Mouse (Mus musculus) ES-Bruce4 (cell line): ENCODE results near the gene Ccdc58. TPM values are rescaled to one million over a fixed set of nuclear protein-coding genes. Genes with fewer than 3 reads are reported as not detected.

Experiments used
- H3K27ac ChIP-seq: 2 replicates; pipeline ENCODE4 v1.5.1; 2012; ENCODE audit warnings: low read length, inconsistent platforms; ENCODE audit not compliant: insufficient read depth
- H3K27me3 ChIP-seq: 2 replicates; pipeline ENCODE4 v1.6.1; 2012; ENCODE audit warnings: mild to moderate bottlenecking, low read length, inconsistent platforms; ENCODE audit not compliant: control insufficient read depth, poor library complexity, insufficient read depth, severe bottlenecking
- H3K36me3 ChIP-seq: 2 replicates; pipeline ENCODE4 v1.6.1; 2012; ENCODE audit warnings: inconsistent platforms, mild to moderate bottlenecking, low read length, moderate library complexity; ENCODE audit not compliant: control insufficient read depth, poor library complexity, insufficient read depth, severe bottlenecking
- H3K4me1 ChIP-seq: one replicate; pipeline ENCODE4 v1.8.1; 2011; ENCODE audit warnings: low read length; ENCODE audit not compliant: control insufficient read depth, insufficient read depth
- H3K4me3 ChIP-seq: 2 replicates; pipeline ENCODE4 v1.5.1; 2011; ENCODE audit warnings: low read depth, mild to moderate bottlenecking, low read length
- H3K9ac ChIP-seq: 2 replicates; pipeline ENCODE4 v1.6.1; 2012; ENCODE audit warnings: low read depth, mild to moderate bottlenecking, inconsistent platforms; ENCODE audit not compliant: poor library complexity, severe bottlenecking
- H3K9me3 ChIP-seq: replicated peaks from 2 replicates; pipeline ENCODE4 v1.6.1; 2012; ENCODE audit warnings: mild to moderate bottlenecking, low read length, inconsistent platforms; ENCODE audit not compliant: control insufficient read depth, poor library complexity, insufficient read depth, severe bottlenecking
- CTCF ChIP-seq: IDR thresholded peaks from one replicate; pipeline ENCODE4 v1.8.1; 2011; ENCODE audit warnings: low read depth, low read length
- EP300 ChIP-seq: IDR thresholded peaks from 2 replicates; pipeline ENCODE4 v1.6.1; 2011; ENCODE audit warnings: low read depth, low read length; ENCODE audit not compliant: insufficient read depth
- POLR2A ChIP-seq: IDR thresholded peaks from one replicate; pipeline ENCODE4 v1.8.1; 2011; ENCODE audit warnings: low read length; ENCODE audit not compliant: insufficient read depth
- polyA plus RNA-seq: library from polyadenylated mRNA; stranded (reverse); fragments of >200 nt; gene quantifications from 2 replicates; pipeline ENCODE4 v1.2.4, GENCODE M21; 2011; ENCODE audit warnings: low read depth; ENCODE audit not compliant: missing spikeins, insufficient read depth, insufficient read length

Ccdc58 gene
- polyA plus RNA-seq, 1 experiment = 279 TPM

DNA sequence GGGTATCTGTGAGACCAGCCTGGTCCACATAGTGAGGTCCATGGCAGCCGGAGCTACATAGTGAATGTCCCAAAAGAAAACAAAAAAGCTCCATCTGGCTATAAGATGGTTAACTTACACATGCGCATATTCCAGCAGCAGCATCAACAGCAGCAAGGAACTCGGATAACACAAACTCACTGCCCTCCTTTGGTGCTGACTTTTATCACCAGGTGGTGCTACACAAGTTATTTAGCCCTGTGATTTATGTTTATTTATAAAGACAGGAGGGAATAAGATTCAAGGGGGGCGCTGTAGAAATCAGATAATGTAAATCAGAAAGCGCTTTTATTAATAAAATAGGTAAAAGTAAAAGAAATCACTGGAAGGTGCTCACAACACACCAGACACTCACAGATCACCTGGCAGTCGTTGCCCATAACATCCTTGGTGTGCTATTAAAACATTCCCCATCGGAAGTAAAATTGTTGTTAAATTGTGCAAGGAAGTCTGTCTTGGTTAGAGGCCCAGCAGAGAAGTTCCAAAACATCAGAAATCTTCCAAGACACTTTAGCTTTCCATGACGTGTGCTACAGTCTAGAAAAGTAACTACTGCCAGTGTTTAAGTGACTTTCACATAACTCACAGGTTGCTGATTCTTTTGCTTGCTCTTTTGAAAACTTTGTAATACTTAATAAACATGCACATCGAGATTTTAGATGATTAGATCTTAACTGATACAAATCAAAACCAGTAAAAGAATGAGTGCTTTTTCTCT lies 1.5 kb upstream of the Ccdc58 start:
- peaks cover 3% of the 10 kb centered on the region for H3K4me1 ChIP-seq
- no peak for TF ChIP-seq CTCF
- no peak for TF ChIP-seq POLR2A
- no peak for TF ChIP-seq EP300
- peak overlapping the region; percentile 88 for H3K4me3 ChIP-seq
- H3K36me3 ChIP-seq = peaks cover 6% of the 10 kb centered on the region; the same call in 1 of the 2 replicates
- H3K27me3 ChIP-seq = no peaks in the 10 kb centered on the region
- H3K9me3 ChIP-seq = no peaks in the 10 kb centered on the region
- H3K27ac ChIP-seq = no peak overlapping the region
- peak overlapping the region; percentile 95 for H3K9ac ChIP-seq

DNA sequence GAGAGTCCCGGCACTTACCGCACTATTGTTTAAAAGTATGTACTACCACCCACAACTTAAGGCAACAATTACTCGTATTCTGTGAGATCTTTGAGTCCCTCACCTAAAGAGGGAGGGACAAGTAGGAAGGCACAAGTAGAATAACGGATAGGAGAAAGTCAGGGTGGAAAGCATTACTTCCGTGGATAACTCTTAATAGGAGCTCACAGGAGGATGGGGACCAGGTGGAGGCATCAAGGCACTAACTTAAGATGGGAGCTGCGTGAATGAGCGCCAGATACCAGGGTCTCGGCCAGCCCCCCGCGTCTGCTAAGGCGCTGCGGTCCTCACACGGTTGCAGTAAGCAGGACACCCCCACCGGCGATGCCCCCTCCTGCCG lies 425 bp upstream of the Ccdc58 start:
- Histone ChIP-seq H3K27me3 (no peaks in the 10 kb centered on the region), H3K4me1 (no peaks in the 10 kb centered on the region), H3K36me3 (peaks cover 9% of the 10 kb centered on the region), H3K9me3 (no peaks in the 10 kb centered on the region), H3K9ac (peak overlapping the region; percentile 95), H3K4me3 (peak overlapping the region; percentile 88), H3K27ac (peak overlapping the region; percentile 74)
- no peak for TF ChIP-seq EP300
- TF ChIP-seq POLR2A = no peak
- no peak for TF ChIP-seq CTCF

DNA sequence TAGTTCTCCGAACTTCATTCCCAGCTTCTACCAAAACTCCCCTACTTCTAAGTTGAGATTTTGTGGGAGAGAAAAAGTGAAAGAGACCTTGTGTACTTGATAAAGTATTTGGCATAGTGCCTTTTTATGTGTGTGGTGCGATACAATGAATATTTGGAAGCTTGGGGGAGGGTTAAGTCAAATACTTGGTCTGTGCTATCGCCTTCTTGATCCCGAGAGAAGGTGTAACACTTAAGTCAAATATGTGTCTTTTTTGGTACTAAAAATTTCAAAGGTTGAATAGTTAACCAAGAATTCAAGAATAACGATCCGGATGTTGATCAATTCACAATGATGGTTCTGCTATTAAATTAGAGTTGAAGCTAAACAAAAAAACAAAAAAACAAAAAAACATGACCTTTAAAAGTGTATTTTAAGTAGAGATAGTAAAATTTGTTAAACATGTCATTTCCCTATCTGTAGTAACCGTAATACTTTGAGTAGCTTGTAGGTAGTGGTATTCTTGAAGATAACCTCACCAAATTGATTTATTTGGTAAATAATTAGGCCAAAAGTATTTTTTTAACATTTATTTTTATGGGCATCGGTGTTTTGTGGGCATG lies 1.0 kb downstream of the Ccdc58 start:
- TF ChIP-seq EP300 = no peak
- no peak for TF ChIP-seq POLR2A
- no peak for TF ChIP-seq CTCF
- peak overlapping the region; percentile 97 for H3K27ac ChIP-seq

GRCm38 (mm10) chr16:36074772-36075171 lies 3.3 kb downstream of the Ccdc58 start:
- Histone ChIP-seq H3K27ac (no peak overlapping the region), H3K4me1 (no peaks in the 10 kb centered on the region), H3K9me3 (no peaks in the 10 kb centered on the region), H3K4me3 (no peak overlapping the region), H3K36me3 (peaks cover 11% of the 10 kb centered on the region), H3K9ac (no peak overlapping the region), H3K27me3 (no peaks in the 10 kb centered on the region)
- no peak for TF ChIP-seq EP300
- no peak for TF ChIP-seq CTCF
- TF ChIP-seq POLR2A = no peak

More for the DNA sequence above, 1.0 kb downstream of the Ccdc58 start:
- H3K27me3 ChIP-seq = no peaks in the 10 kb centered on the region
- no peaks in the 10 kb centered on the region for H3K9me3 ChIP-seq
- peaks cover 8% of the 10 kb centered on the region for H3K36me3 ChIP-seq
- peak overlapping the region; percentile 88 for H3K4me3 ChIP-seq
- no peaks in the 10 kb centered on the region for H3K4me1 ChIP-seq
- H3K9ac ChIP-seq = peak overlapping the region; percentile 95

GRCm38 (mm10) chr16:36079916-36080315 lies 8.4 kb downstream of the Ccdc58 start:
- no peaks in the 10 kb centered on the region for H3K4me1 ChIP-seq
- H3K4me3 ChIP-seq = no peak overlapping the region
- H3K36me3 ChIP-seq = peaks cover 28% of the 10 kb centered on the region
- H3K9ac ChIP-seq = no peak overlapping the region
- H3K9me3 ChIP-seq = no peaks in the 10 kb centered on the region
- H3K27me3 ChIP-seq = no peaks in the 10 kb centered on the region
- H3K27ac ChIP-seq = no peak overlapping the region
- no peak for TF ChIP-seq EP300
- no peak for TF ChIP-seq POLR2A
- no peak for TF ChIP-seq CTCF

DNA sequence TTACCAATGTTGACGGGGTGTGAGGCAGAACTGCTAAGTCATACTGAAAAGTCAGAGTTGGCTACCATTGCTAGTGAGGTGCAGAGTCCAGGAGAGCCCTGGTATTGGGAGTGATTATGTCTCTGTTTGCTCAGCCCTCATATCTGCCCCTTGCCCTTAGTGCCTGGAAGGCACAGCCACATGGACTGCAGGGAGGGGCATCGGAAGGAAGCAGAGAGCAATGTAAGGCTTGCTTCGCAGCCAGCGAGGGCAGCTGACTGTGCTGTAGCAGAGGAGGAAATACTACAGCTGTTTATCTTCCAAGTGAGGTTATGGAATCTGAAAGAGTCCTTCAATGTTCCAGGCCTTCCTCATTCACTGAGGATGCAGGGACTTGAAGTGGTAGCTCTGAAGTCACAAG lies 16.4 kb downstream of the Ccdc58 start:
- TF ChIP-seq CTCF = no peak
- no peak for TF ChIP-seq POLR2A
- no peak for TF ChIP-seq EP300
- H3K36me3 ChIP-seq = peaks cover 48% of the 10 kb centered on the region

More for the DNA sequence above, 16.4 kb downstream of the Ccdc58 start:
- no peak overlapping the region for H3K9ac ChIP-seq
- no peak overlapping the region for H3K27ac ChIP-seq
- H3K27me3 ChIP-seq = no peaks in the 10 kb centered on the region
- H3K9me3 ChIP-seq = no peaks in the 10 kb centered on the region
- no peak overlapping the region for H3K4me3 ChIP-seq
- H3K4me1 ChIP-seq = peaks cover 2% of the 10 kb centered on the region
